Mouse (Mus musculus) testis, postnatal 14 days (tissue): Measurements from ENCODE around the gene Vmn1r59.
"Not testable (repeated sequence)": the region's sequence is repeated elsewhere in the genome, so short reads cannot be mapped to it uniquely, and the experiment has no call there.

Experiments used
- DNase-seq: peaks from one replicate; pipeline ENCODE4 v3.0.0; 2021; ENCODE audit warnings: low spot score

Gene Vmn1r59

GRCm38 (mm10) chr7:5456674-5457073 is at the start of gene Vmn1r59:
Gene Vmn1r59 (minus strand): TSS chr7:5456774.
- DNase-seq: no peak

GRCm38 (mm10) chr7:5493856-5494255 is 37.3 kb upstream of the Vmn1r59 start, which contains the start of gene Vmn2r28:
Gene Vmn2r28 (minus strand): TSS chr7:5493956.
- DNase-seq: not testable (repeated sequence)

GRCm38 (mm10) chr7:5454011-5454410 is 2.6 kb downstream of the Vmn1r59 start:
- DNase-seq: not testable (repeated sequence)

- no peak for DNase-seq
Measured at GRCm38 (mm10) chr7:5448627-5449026, 7.9 kb downstream of the Vmn1r59 start.

- DNase-seq: not testable (repeated sequence)
Measured at GRCm38 (mm10) chr7:5413296-5413695, 43.3 kb downstream of the Vmn1r59 start, which contains the start of gene Vmn1r58. Gene Vmn1r58 (minus strand): TSS chr7:5413396.

GRCm38 (mm10) chr7:5406201-5406600 is 50.4 kb downstream of the Vmn1r59 start:
- no peak for DNase-seq
